Mouse (Mus musculus): ENCODE data around the gene Mafb. TPM values are rescaled to one million over a fixed set of nuclear protein-coding genes. Genes with fewer than 3 reads are reported as not detected.

Gene Mafb
- total and polyA plus RNA-seq, 2 experiments from 2014 or later, result 5.8 to 9.0 TPM

GRCm38 (mm10) chr2:160340121-160340520 lies 26.7 kb downstream of the Mafb start:
- Histone ChIP-seq H3K4me1 (ENCODE audit: insufficient read depth, low read length) (no peaks in the 10 kb centered on the region), H3K36me3 (ENCODE audit: insufficient read depth, low read length) (no peaks in the 10 kb centered on the region), H3K9me3 (ENCODE audit: low read length) (no peaks in the 10 kb centered on the region), H3K27me3 (ENCODE audit: insufficient read depth, low read length) (no peaks in the 10 kb centered on the region), H3K4me3 (ENCODE audit: low read depth, low read length) (no peak overlapping the region), H3K9ac (replicated peaks; ENCODE audit: low read length, poor library complexity, severe bottlenecking) (no peak overlapping the region), H3K4me2 (ENCODE audit: low read depth, low read length, poor library complexity, severe bottlenecking) (no peak overlapping the region), H3K27ac (ENCODE audit: low read depth, low read length) (no peak overlapping the region)
- TF ChIP-seq CTCF (IDR thresholded peaks at IDR 0.05), result no peak
- 69% methylated on average over 4 of the region's 4 CpGs for WGBS
- ATAC-seq (ENCODE audit: low FRiP score), result no peak
- no peak for DNase-seq (ENCODE audit: low spot score)

DNA sequence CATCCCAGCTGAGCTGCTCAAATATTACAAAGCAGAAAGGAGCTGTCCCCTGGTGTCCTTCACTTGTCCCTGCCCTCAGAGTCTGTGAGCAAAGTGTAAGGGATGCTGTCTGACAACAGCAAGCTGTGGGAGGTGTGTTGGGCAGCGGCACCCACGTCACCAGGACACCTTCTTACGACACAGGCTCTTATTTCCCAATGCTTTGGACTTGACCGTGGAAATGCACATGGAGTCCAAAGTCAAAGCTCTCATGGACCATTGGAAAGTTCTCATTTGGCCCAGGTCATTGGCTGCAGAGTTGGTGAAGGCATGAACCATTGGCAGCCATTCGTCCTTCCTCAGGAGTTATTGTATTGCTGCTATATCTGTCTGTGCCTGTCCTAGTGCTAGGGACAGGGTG lies 27.3 kb downstream of the Mafb start:
- Histone ChIP-seq H3K9ac (replicated peaks; ENCODE audit: low read length, poor library complexity, severe bottlenecking) (no peak overlapping the region), H3K4me2 (ENCODE audit: low read depth, low read length, poor library complexity, severe bottlenecking) (no peak overlapping the region), H3K4me1 (ENCODE audit: insufficient read depth, low read length) (no peaks in the 10 kb centered on the region), H3K4me3 (ENCODE audit: low read depth, low read length) (no peak overlapping the region), H3K27me3 (ENCODE audit: insufficient read depth, low read length) (no peaks in the 10 kb centered on the region), H3K36me3 (ENCODE audit: insufficient read depth, low read length) (no peaks in the 10 kb centered on the region), H3K27ac (ENCODE audit: low read depth, low read length) (no peak overlapping the region), H3K9me3 (ENCODE audit: low read length) (no peaks in the 10 kb centered on the region)
- no peak for DNase-seq (ENCODE audit: low spot score)
- no peak for ATAC-seq (ENCODE audit: low FRiP score)
- 94% methylated on average over 5 of the region's 5 CpGs for WGBS
- TF ChIP-seq CTCF (IDR thresholded peaks at IDR 0.05), result no peak

DNA sequence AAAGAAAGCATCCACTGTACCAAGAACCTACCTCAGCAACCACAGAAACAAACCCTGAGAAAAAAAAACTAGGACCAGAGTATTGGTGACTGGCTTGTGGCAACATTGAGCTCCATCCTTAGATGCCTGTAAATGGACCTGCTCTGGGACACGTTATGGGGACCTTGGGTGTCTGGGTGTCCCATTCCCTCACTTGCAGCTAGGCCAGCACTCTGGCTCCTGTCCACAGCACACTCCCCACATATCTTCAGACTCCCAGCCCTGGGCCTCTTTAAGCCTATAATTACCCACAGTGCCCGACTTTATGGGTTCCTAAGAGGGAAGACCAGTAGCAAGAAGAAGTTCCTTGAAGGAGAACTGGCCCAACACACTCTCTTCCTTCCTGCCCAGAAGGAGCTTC lies 30.8 kb downstream of the Mafb start:
- Histone ChIP-seq H3K4me1 (ENCODE audit: insufficient read depth, low read length) (no peaks in the 10 kb centered on the region), H3K4me2 (ENCODE audit: low read depth, low read length, poor library complexity, severe bottlenecking) (no peak overlapping the region), H3K27ac (ENCODE audit: low read depth, low read length) (no peak overlapping the region), H3K27me3 (ENCODE audit: insufficient read depth, low read length) (no peaks in the 10 kb centered on the region; the same call in 1 of the 2 replicates), H3K9me3 (ENCODE audit: low read length) (no peaks in the 10 kb centered on the region), H3K9ac (replicated peaks; ENCODE audit: low read length, poor library complexity, severe bottlenecking) (no peak overlapping the region), H3K36me3 (ENCODE audit: insufficient read depth, low read length) (no peaks in the 10 kb centered on the region), H3K4me3 (ENCODE audit: low read depth, low read length) (no peak overlapping the region)
- WGBS, result 62% methylated on average over 2 of the region's 2 CpGs
- ATAC-seq (ENCODE audit: low FRiP score) (no peak), DNase-seq (ENCODE audit: low spot score) (no peak)
- TF ChIP-seq CTCF (IDR thresholded peaks at IDR 0.05), result no peak

- H3K9ac ChIP-seq (replicated peaks; ENCODE audit: low read length, poor library complexity, severe bottlenecking), result no peak overlapping the region
- H3K27ac ChIP-seq (ENCODE audit: low read depth, low read length), result no peak overlapping the region
- H3K9me3 ChIP-seq (ENCODE audit: low read length), result no peaks in the 10 kb centered on the region
- H3K36me3 ChIP-seq (ENCODE audit: insufficient read depth, low read length), result no peaks in the 10 kb centered on the region
- WGBS, result 88% methylated on average over 1 of the region's 1 CpGs
- no peaks in the 10 kb centered on the region; the same call in 1 of the 2 replicates for H3K27me3 ChIP-seq (ENCODE audit: insufficient read depth, low read length)
- no peak overlapping the region for H3K4me2 ChIP-seq (ENCODE audit: low read depth, low read length, poor library complexity, severe bottlenecking)
- DNase-seq (ENCODE audit: low spot score) (no peak), ATAC-seq (ENCODE audit: low FRiP score) (no peak)
- no peak for TF ChIP-seq CTCF (IDR thresholded peaks at IDR 0.05)
- H3K4me1 ChIP-seq (ENCODE audit: insufficient read depth, low read length), result no peaks in the 10 kb centered on the region
- H3K4me3 ChIP-seq (ENCODE audit: low read depth, low read length), result no peak overlapping the region
These were observed 31.8 kb downstream of the Mafb start for GRCm38 (mm10) chr2:160335043-160335442.

- H3K9me3 ChIP-seq (ENCODE audit: low read length), result no peaks in the 10 kb centered on the region
- H3K4me2 ChIP-seq (ENCODE audit: low read depth, low read length, poor library complexity, severe bottlenecking), result no peak within 1 kb of the TSS
- no peak for TF ChIP-seq CTCF (IDR thresholded peaks at IDR 0.05)
- H3K9ac ChIP-seq (replicated peaks; ENCODE audit: low read length, poor library complexity, severe bottlenecking), result no peak within 1 kb of the TSS
- H3K36me3 ChIP-seq (ENCODE audit: insufficient read depth, low read length), result no peaks in the 10 kb centered on the region
- H3K4me1 ChIP-seq (ENCODE audit: insufficient read depth, low read length), result no peaks in the 10 kb centered on the region
- ATAC-seq (ENCODE audit: low FRiP score) (no peak), DNase-seq (ENCODE audit: low spot score) (no peak)
- no peaks in the 10 kb centered on the region; the same call in 1 of the 2 replicates for H3K27me3 ChIP-seq (ENCODE audit: insufficient read depth, low read length)
- no peak within 1 kb of the TSS for H3K4me3 ChIP-seq (ENCODE audit: low read depth, low read length)
- WGBS, result 59% methylated on average over 4 of the region's 4 CpGs
- H3K27ac ChIP-seq (ENCODE audit: low read depth, low read length), result no peak within 1 kb of the TSS
These were observed 32.7 kb downstream of the Mafb start, which contains the start of gene Gm826 for GRCm38 (mm10) chr2:160334111-160334661. TSS of gene Gm826 (minus strand) at chr2:160334162.

GRCm38 (mm10) chr2:160332516-160333325 lies 34.1 kb downstream of the Mafb start:
- 90% methylated on average over 12 of the region's 12 CpGs for whole genome bisulfite sequencing
- DNase-seq (ENCODE audit: low spot score), result no peak
- H3K4me3 ChIP-seq (ENCODE audit: low read depth, low read length), result no peak overlapping the region
- no peaks in the 10 kb centered on the region for H3K4me1 ChIP-seq (ENCODE audit: insufficient read depth, low read length)
- H3K27ac ChIP-seq (ENCODE audit: low read depth, low read length), result no peak overlapping the region
- H3K27me3 ChIP-seq (ENCODE audit: insufficient read depth, low read length), result no peaks in the 10 kb centered on the region; the same call in 1 of the 2 replicates
- ATAC-seq (ENCODE audit: low FRiP score), result no peak
- H3K9me3 ChIP-seq (ENCODE audit: low read length), result no peaks in the 10 kb centered on the region
- H3K9ac ChIP-seq (replicated peaks; ENCODE audit: low read length, poor library complexity, severe bottlenecking), result no peak overlapping the region
- TF ChIP-seq CTCF (IDR thresholded peaks at IDR 0.05), result no peak
- H3K36me3 ChIP-seq (ENCODE audit: insufficient read depth, low read length), result no peaks in the 10 kb centered on the region
- H3K4me2 ChIP-seq (ENCODE audit: low read depth, low read length, poor library complexity, severe bottlenecking), result no peak overlapping the region

All from midbrain, postnatal 0 days (tissue).